Comparison of ENCODE assay signal across 27 mouse cellular contexts in genomic region chr4:141865600-141865999, GRCm38 (mm10). TPM values are rescaled to one million over a fixed set of nuclear protein-coding genes. Genes with fewer than 3 reads are reported as not detected.
DNase-seq lines count a peak whose midpoint lies in the region; ATAC-seq and TF ChIP-seq lines count a peak whose summit lies in the region.
"Had no signal": no experiment of that assay in that cellular context is flagged by ENCODE, and none has a peak within 500 bp of the region (broad histone marks: within the 10 kb centered on the region; RNA-seq: fewer than 3 reads in every experiment).

No protein-coding gene starts in this region.

- H3K27me3 ChIP-seq in forebrain, embryonic 13.5 days, result no peaks in the 10 kb centered on the region
- H3K27me3 ChIP-seq in forebrain, embryonic 11.5 days (ENCODE audit: control insufficient read depth, insufficient read depth, low read length), result no peaks in the 10 kb centered on the region
- H3K27me3 ChIP-seq in liver, postnatal 0 days (ENCODE audit: insufficient read depth, low read length), result no peaks in the 10 kb centered on the region
- no peaks in the 10 kb centered on the region for H3K27me3 ChIP-seq in liver, embryonic 12.5 days (replicated peaks)
- H3K27me3 ChIP-seq: embryonic facial prominence, embryonic 12.5 days; stomach, embryonic 15.5 days had no signal

- ATAC-seq in forebrain, embryonic 13.5 days, result no peak
- no peak for ATAC-seq in forebrain, embryonic 11.5 days (replicated peaks; ENCODE audit: low FRiP score)
- ATAC-seq in liver, postnatal 0 days, result peak; percentile 87
- no peak for ATAC-seq in liver, embryonic 12.5 days
- ATAC-seq: forebrain, embryonic 16.5 days had no signal

- WGBS in forebrain, embryonic 13.5 days, result 91% methylated on average over 5 of the region's 5 CpGs
- 89% methylated on average over 5 of the region's 5 CpGs for WGBS in forebrain, embryonic 11.5 days
- 58% methylated on average over 5 of the region's 5 CpGs for WGBS in liver, postnatal 0 days (ENCODE audit: insufficient replicate concordance)
- WGBS in liver, embryonic 12.5 days (ENCODE audit: insufficient replicate concordance), result 80% methylated on average over 5 of the region's 5 CpGs

- H3K4me3 ChIP-seq in forebrain, embryonic 13.5 days, result no peak overlapping the region
- H3K4me3 ChIP-seq in forebrain, embryonic 11.5 days (ENCODE audit: low read depth, low read length), result no peak overlapping the region
- H3K4me3 ChIP-seq in liver, postnatal 0 days (ENCODE audit: low read depth, low read length), result no peak overlapping the region
- no peak overlapping the region for H3K4me3 ChIP-seq in liver, embryonic 12.5 days
- H3K4me3 ChIP-seq: embryonic facial prominence, embryonic 12.5 days; erythroblast, embryonic 14.5 days; heart, embryonic 10.5 days; midbrain, embryonic 10.5 days; stomach, embryonic 15.5 days had no signal

- DNase-seq in forebrain, embryonic 11.5 days (ENCODE audit: low spot score), result no peak
- DNase-seq in kidney, adult 18-20 months, result peak; percentile 49
- DNase-seq in kidney, postnatal 4 days, result no peak
- DNase-seq in liver, postnatal 0 days, result peak; percentile 70
- DNase-seq in adipocyte (ENCODE audit: low spot score), result no peak
- DNase-seq: adrenal gland, postnatal 25 days; cerebellum, adult 9-10 months; gastrocnemius, postnatal 25 days; layer of hippocampus, adult 9-11 months; right cerebral cortex, postnatal 14 days had no signal

- no peak for TF ChIP-seq EP300 in liver, postnatal 0 days (IDR thresholded peaks at IDR 0.05; ENCODE audit: low read depth)

- H3K4me2 ChIP-seq in forebrain, embryonic 13.5 days, result no peak overlapping the region
- H3K4me2 ChIP-seq in forebrain, embryonic 11.5 days (ENCODE audit: low read depth, low read length, severe bottlenecking), result no peak overlapping the region
- no peak overlapping the region for H3K4me2 ChIP-seq in liver, postnatal 0 days (ENCODE audit: low read depth, low read length)
- no peak overlapping the region for H3K4me2 ChIP-seq in liver, embryonic 12.5 days
- H3K4me2 ChIP-seq: embryonic facial prominence, embryonic 12.5 days; stomach, embryonic 15.5 days had no signal

- TF ChIP-seq CTCF in liver, postnatal 0 days (IDR thresholded peaks at IDR 0.05; ENCODE audit: low read depth), result no peak

- peaks cover 47% of the 10 kb centered on the region for H3K4me1 ChIP-seq in forebrain, embryonic 13.5 days
- 0 out of 2 replicates have a peak, but pooled peaks cover 2% of the 10 kb centered on the region for H3K4me1 ChIP-seq in forebrain, embryonic 11.5 days (replicated peaks; ENCODE audit: control insufficient read depth, insufficient read depth, low read length)
- H3K4me1 ChIP-seq in liver, postnatal 0 days (ENCODE audit: insufficient read depth), result peaks cover 36% of the 10 kb centered on the region
- peaks cover 33% of the 10 kb centered on the region for H3K4me1 ChIP-seq in liver, embryonic 12.5 days

- no peak overlapping the region for H3K9ac ChIP-seq in forebrain, embryonic 13.5 days
- H3K9ac ChIP-seq in forebrain, embryonic 11.5 days (ENCODE audit: low read length), result no peak overlapping the region
- no peak overlapping the region for H3K9ac ChIP-seq in liver, postnatal 0 days (replicated peaks)
- no peak overlapping the region for H3K9ac ChIP-seq in liver, embryonic 12.5 days
- H3K9ac ChIP-seq: embryonic facial prominence, embryonic 12.5 days; liver, embryonic 14.5 days; stomach, embryonic 15.5 days had no signal

- no peaks in the 10 kb centered on the region for H3K9me3 ChIP-seq in forebrain, embryonic 13.5 days (replicated peaks)
- no peaks in the 10 kb centered on the region for H3K9me3 ChIP-seq in forebrain, embryonic 11.5 days (ENCODE audit: control insufficient read depth, low read length)
- no peaks in the 10 kb centered on the region for H3K9me3 ChIP-seq in liver, postnatal 0 days (ENCODE audit: low read length)
- no peaks in the 10 kb centered on the region for H3K9me3 ChIP-seq in liver, embryonic 12.5 days (replicated peaks)
- H3K9me3 ChIP-seq: embryonic facial prominence, embryonic 12.5 days; heart, embryonic 10.5 days; midbrain, embryonic 10.5 days; stomach, embryonic 15.5 days had no signal

- H3K27ac ChIP-seq in forebrain, embryonic 13.5 days, result peak overlapping the region; percentile 4; the same call in 1 of the 2 replicates
- no peak overlapping the region for H3K27ac ChIP-seq in forebrain, embryonic 11.5 days (ENCODE audit: low read depth, low read length)
- H3K27ac ChIP-seq in liver, postnatal 0 days (ENCODE audit: low read depth), result no peak overlapping the region
- H3K27ac ChIP-seq in liver, embryonic 12.5 days, result no peak overlapping the region
- H3K27ac ChIP-seq: embryonic facial prominence, embryonic 12.5 days; kidney, postnatal 0 days; liver, embryonic 14.5 days; macrophage; midbrain, embryonic 10.5 days; stomach, embryonic 15.5 days had no signal

- H3K36me3 ChIP-seq in forebrain, embryonic 13.5 days (ENCODE audit: poor library complexity, severe bottlenecking), result peaks cover 33% of the 10 kb centered on the region
- H3K36me3 ChIP-seq in forebrain, embryonic 11.5 days (ENCODE audit: control insufficient read depth, insufficient read depth, low read length), result no peaks in the 10 kb centered on the region
- peaks cover 16% of the 10 kb centered on the region for H3K36me3 ChIP-seq in liver, postnatal 0 days (replicated peaks; ENCODE audit: insufficient read depth, low read length)
- H3K36me3 ChIP-seq in liver, embryonic 12.5 days, result peaks cover 89% of the 10 kb centered on the region

RNA-seq across cellular contexts. Expression of gene Efhd2, which starts 9.1 kb away (rescaled TPM):
- 85.2 and 86.3 TPM in 2 replicates for polyA plus RNA-seq in forebrain, embryonic 13.5 days (2015; fragmentation: Nextera tagmentation; extraction: Ambion mirVana)
- 43.4 and 45.3 TPM in 2 replicates for polyA plus RNA-seq in forebrain, embryonic 11.5 days (2014; fragmentation: Nextera tagmentation; extraction: Ambion mirVana)
- polyA plus RNA-seq in liver, postnatal 0 days (2015; fragmentation: Nextera tagmentation; extraction: Ambion mirVana), result 37.1 and 39.9 TPM in 2 replicates
- polyA plus RNA-seq in liver, embryonic 12.5 days (2016; fragmentation: Nextera tagmentation; extraction: Ambion mirVana), result 75.0 and 75.6 TPM in 2 replicates

RNA-seq across cellular contexts. Expression of gene Ctrc, which starts 19.4 kb away (rescaled TPM):
- not detected in 2 replicates for polyA plus RNA-seq in forebrain, embryonic 13.5 days (2015; fragmentation: Nextera tagmentation; extraction: Ambion mirVana)
- polyA plus RNA-seq in forebrain, embryonic 11.5 days (2014; fragmentation: Nextera tagmentation; extraction: Ambion mirVana), result not detected in 2 replicates
- polyA plus RNA-seq in liver, postnatal 0 days (2015; fragmentation: Nextera tagmentation; extraction: Ambion mirVana), result not detected in 2 replicates
- not detected in 2 replicates for polyA plus RNA-seq in liver, embryonic 12.5 days (2016; fragmentation: Nextera tagmentation; extraction: Ambion mirVana)
- polyA plus RNA-seq: C2C12; embryonic facial prominence, embryonic 12.5 days; erythroblast, embryonic 14.5 days; forebrain, embryonic 16.5 days; heart, embryonic 10.5 days; hindbrain, embryonic 11.5 days; kidney, postnatal 0 days; limb, embryonic 11.5 days; liver, embryonic 14.5 days; lung, embryonic 16.5 days; macrophage; midbrain, embryonic 10.5 days; midbrain, postnatal 0 days; urinary bladder, adult 2 months had no signal

RNA-seq across cellular contexts. Expression of gene Cela2a, which starts 39.6 kb away (rescaled TPM):
- polyA plus RNA-seq in forebrain, embryonic 13.5 days (2015; fragmentation: Nextera tagmentation; extraction: Ambion mirVana), result 0.15 TPM in 1 of 2 replicates, not detected in the other
- polyA plus RNA-seq in forebrain, embryonic 11.5 days (2014; fragmentation: Nextera tagmentation; extraction: Ambion mirVana), result not detected in 2 replicates
- polyA plus RNA-seq in liver, postnatal 0 days (2015; fragmentation: Nextera tagmentation; extraction: Ambion mirVana), result 0.61 and 28.3 TPM in 2 replicates
- not detected in 2 replicates for polyA plus RNA-seq in liver, embryonic 12.5 days (2016; fragmentation: Nextera tagmentation; extraction: Ambion mirVana)
- polyA plus RNA-seq: C2C12; embryonic facial prominence, embryonic 12.5 days; erythroblast, embryonic 14.5 days; forebrain, embryonic 16.5 days; heart, embryonic 10.5 days; hindbrain, embryonic 11.5 days; limb, embryonic 11.5 days; liver, embryonic 14.5 days; lung, embryonic 16.5 days; macrophage; midbrain, embryonic 10.5 days; midbrain, postnatal 0 days had no signal

Comparison
In these comparisons a context has a peak if more than half of its experiments do, and no peak if none do; other contexts are left out.
1. DNase-seq: peak in kidney, adult 18-20 months (single experiment) and liver, postnatal 0 days (single experiment); none in forebrain, embryonic 11.5 days (single experiment), kidney, postnatal 4 days (0 of 2) and adipocyte (single experiment).